Mouse (Mus musculus) CH12.LX (cell line): ENCODE measurements around the gene Abca2. TPM values are rescaled to one million over a fixed set of nuclear protein-coding genes. Genes with fewer than 3 reads are reported as not detected.
A peak's percentile ranks its signal among the peaks of the same experiment; 100 is the strongest.

Source experiments
- DNase-seq: peaks from one replicate; pipeline ENCODE4 v3.0.0-alpha.2; 2013; ENCODE audit errors: extremely low read depth
- H3K27ac ChIP-seq: 2 replicates; pipeline ENCODE4 v1.5.1; 2012; ENCODE audit warnings: low read depth, mild to moderate bottlenecking, control low read depth, moderate library complexity; ENCODE audit not compliant: insufficient read depth
- H3K27me3 ChIP-seq: replicated peaks from 2 replicates; pipeline ENCODE3; 2012; ENCODE audit warnings: inconsistent platforms
- H3K36me3 ChIP-seq, 2 experiments: replicated peaks in 1 of 2; 2 replicates each; pipeline versions ENCODE3 to v1.6.1; 2012; ENCODE audit warnings: inconsistent platforms in 1 of 2, low read length in 1 of 2, mild to moderate bottlenecking in 1 of 2, mixed read lengths in 1 of 2, moderate library complexity in 1 of 2; ENCODE audit not compliant: control insufficient read depth in 1 of 2, insufficient read depth in 1 of 2
- H3K4me1 ChIP-seq, 2 experiments: 2 replicates each; pipeline ENCODE4 v1.6.1; 2012; ENCODE audit warnings: inconsistent platforms in 1 of 2, moderate library complexity in 1 of 2; ENCODE audit not compliant: insufficient read depth in 2 of 2, control insufficient read depth in 1 of 2
- H3K4me2 ChIP-seq: 2 replicates; pipeline ENCODE4 v1.6.1; 2012; ENCODE audit warnings: low read depth, mild to moderate bottlenecking, control low read depth; ENCODE audit not compliant: poor library complexity, insufficient read depth, severe bottlenecking
- H3K4me3 ChIP-seq, 3 experiments: fragments of 150-350 bp in 1 of 3; sonication (generic) in 1 of 3; replicated peaks in 1 of 3; 2 replicates each; pipeline versions ENCODE3 to v1.5.1; 2011 to 2012; ENCODE audit warnings: low read depth in 2 of 3, low read length in 2 of 3, mild to moderate bottlenecking in 2 of 3, moderate library complexity in 2 of 3, control low read depth in 1 of 3, improper control_type of control experiment in 1 of 3, inconsistent platforms in 1 of 3, mixed read lengths in 1 of 3; ENCODE audit not compliant: poor library complexity in 1 of 3
- H3K79me2 ChIP-seq: replicated peaks from 2 replicates; pipeline ENCODE4 v1.6.1; 2012; ENCODE audit warnings: mild to moderate bottlenecking, moderate library complexity; ENCODE audit not compliant: control insufficient read depth, poor library complexity, insufficient read depth, severe bottlenecking; ENCODE audit errors: extremely low read depth
- H3K9ac ChIP-seq: 2 replicates; pipeline ENCODE4 v1.6.1; 2012; ENCODE audit warnings: low read depth, mild to moderate bottlenecking, control low read depth, moderate library complexity; ENCODE audit not compliant: insufficient read depth
- H3K9me3 ChIP-seq: replicated peaks from 2 replicates; pipeline ENCODE3; 2012; ENCODE audit warnings: low read length, inconsistent platforms, mixed read lengths
- CHD1 ChIP-seq: IDR thresholded peaks from 2 replicates; pipeline ENCODE4 v1.6.1; 2012; ENCODE audit warnings: low read depth, low read length, improper control_type of control experiment, inconsistent platforms
- CTCF ChIP-seq, 2 experiments: IDR thresholded peaks in 1 of 2; conservative IDR thresholded peaks in 1 of 2; 2 replicates each; pipeline ENCODE4 v1.5.1; 2011 to 2012; ENCODE audit warnings: low read depth in 2 of 2, low read length in 2 of 2, improper control_type of control experiment in 1 of 2, inconsistent platforms in 1 of 2, mild to moderate bottlenecking in 1 of 2, moderate library complexity in 1 of 2
- IRF4 ChIP-seq: IDR thresholded peaks from 2 replicates; pipeline ENCODE4 v1.6.1; 2014; ENCODE audit warnings: low read depth, mild to moderate bottlenecking, inconsistent platforms, low read length, improper control_type of control experiment
- KAT2A ChIP-seq: IDR thresholded peaks from 2 replicates; pipeline ENCODE4 v1.6.1; 2012; ENCODE audit warnings: low read length, improper control_type of control experiment, inconsistent platforms; ENCODE audit not compliant: insufficient replicate concordance
- MAFK ChIP-seq: IDR thresholded peaks from 2 replicates; pipeline ENCODE4 v1.6.1; 2011; ENCODE audit warnings: low read length, improper control_type of control experiment; ENCODE audit not compliant: insufficient replicate concordance
- MAZ ChIP-seq: IDR thresholded peaks from 2 replicates; pipeline ENCODE4 v1.6.1; 2012; ENCODE audit warnings: low read depth, mild to moderate bottlenecking, inconsistent platforms, low read length, improper control_type of control experiment, moderate library complexity
- MEF2A ChIP-seq: IDR thresholded peaks from 2 replicates; pipeline ENCODE4 v1.6.1; 2014; ENCODE audit warnings: low read depth, mild to moderate bottlenecking, inconsistent platforms, low read length, improper control_type of control experiment, borderline replicate concordance
- MXI1 ChIP-seq: IDR thresholded peaks from 2 replicates; pipeline ENCODE4 v1.6.1; 2011; ENCODE audit warnings: mild to moderate bottlenecking, low read depth, low read length, improper control_type of control experiment
- MYC ChIP-seq: IDR thresholded peaks from 2 replicates; pipeline ENCODE4 v1.6.1; 2011; ENCODE audit warnings: low read depth, mild to moderate bottlenecking, improper control_type of control experiment, low read length
- NELFE ChIP-seq: IDR thresholded peaks from 2 replicates; pipeline ENCODE4 v1.6.1; 2011; ENCODE audit warnings: low read depth, low read length, improper control_type of control experiment
- NRF1 ChIP-seq: IDR thresholded peaks from 2 replicates; pipeline ENCODE4 v1.6.1; 2014; ENCODE audit warnings: low read depth, mild to moderate bottlenecking, inconsistent platforms, low read length, improper control_type of control experiment, moderate library complexity
- PAX5 ChIP-seq: IDR thresholded peaks from 2 replicates; pipeline ENCODE4 v1.6.1; 2012; ENCODE audit warnings: low read length, inconsistent platforms, mixed read lengths
- SMC3 ChIP-seq: IDR thresholded peaks from 2 replicates; pipeline ENCODE4 v1.6.1; 2011; ENCODE audit warnings: low read depth, low read length, improper control_type of control experiment
- TBP ChIP-seq: conservative IDR thresholded peaks from 2 replicates; pipeline ENCODE4 v1.6.1; 2011; ENCODE audit warnings: low read depth, low read length, improper control_type of control experiment
- UBTF ChIP-seq: IDR thresholded peaks from 2 replicates; pipeline ENCODE4 v1.6.1; 2012; ENCODE audit warnings: low read depth, mild to moderate bottlenecking, inconsistent platforms, low read length, improper control_type of control experiment, moderate library complexity
- USF1 ChIP-seq: IDR thresholded peaks from 2 replicates; pipeline ENCODE4 v1.6.1; 2014; ENCODE audit warnings: low read depth, mild to moderate bottlenecking, inconsistent platforms, low read length, improper control_type of control experiment
- ZC3H11A ChIP-seq: IDR thresholded peaks from 2 replicates; pipeline ENCODE4 v1.6.1; 2012; ENCODE audit warnings: low read depth, mild to moderate bottlenecking, inconsistent platforms, low read length, improper control_type of control experiment
- ZNF384 ChIP-seq: IDR thresholded peaks from 2 replicates; pipeline ENCODE4 v1.6.1; 2012; ENCODE audit warnings: low read depth, low read length, improper control_type of control experiment, inconsistent platforms
- dilution Hi-C: fragments of 300-500 bp; cut with MboI; formaldehyde crosslinking; loops from 2 replicates; pipeline ENCODE4 v1.14.3; 2020; ENCODE audit warnings: low sequenced_read_pairs; ENCODE audit not compliant: extremely low pct_unique_long_range_greater_than_20kb, extremely low pct_ligation_motif_present
- in situ Hi-C: fragments of 300-500 bp; cut with MboI; formaldehyde crosslinking; loops from 3 replicates; pipeline ENCODE4 v1.14.3; 2019; ENCODE audit warnings: low sequenced_read_pairs, low pct_ligation_motif_present, low pct_unique_long_range_greater_than_20kb, mixed read lengths
- polyA plus RNA-seq: library from polyadenylated mRNA; unstranded; fragments of >175 nt; gene quantifications from 2 replicates; pipeline ENCODE4 v1.2.1, GENCODE M21; 2012; ENCODE audit warnings: low read depth; ENCODE audit not compliant: insufficient read length
- total RNA-seq, 2 experiments: library from RNA; depleted of rRNA; stranded (reverse); fragments of 300-350 nt in 1 of 2; fragments of >200 nt in 1 of 2; gene quantifications; 2 replicates each; pipeline ENCODE4 v1.2.3; 2012 to 2014

Gene Abca2
- total and polyA plus RNA-seq, 3 experiments = 5.0 to 23.4 (median 13.0) TPM

- TF ChIP-seq ZC3H11A (no peak), UBTF (no peak), ZNF384 (no peak), SMC3 (peak; percentile 66), MYC (0 out of 2 replicates have a peak, but pooled peaks have one; percentile 41), TBP (0 out of 2 replicates have a peak, but pooled peaks have one; percentile 51), CHD1 (no peak), NELFE (peak; percentile 64)
Observed at GRCm38 (mm10) chr2:25426721-25427191, 1.7 kb upstream of the Abca2 start (continued).

- dilution Hi-C loops = no loop called here
- H3K27me3 ChIP-seq = no peaks in the 10 kb centered on the region
Observed at GRCm38 (mm10) chr2:25427256-25427655, 1.2 kb upstream of the Abca2 start.

GRCm38 (mm10) chr2:25429435-25430180 is 1.1 kb downstream of the Abca2 start:
- in situ Hi-C loops = loop anchor here (5.0 to 10.0 kb wide), 2 partner anchors 48 to 125 kb away; partner anchors contain the start of gene Edf1
- Histone ChIP-seq H3K9me3 (peaks cover 3% of the 10 kb centered on the region), H3K27me3 (no peaks in the 10 kb centered on the region), H3K9ac (peak overlapping the region; percentile 67; the same call in 1 of the 2 replicates), H3K79me2 (no peaks in the 10 kb centered on the region), H3K36me3 (peaks cover 4 to 43% of the 10 kb centered on the region in 2 experiments), H3K4me2 (peak overlapping the region; percentile 71), H3K4me1 (peaks cover 27 to 51% of the 10 kb centered on the region in 2 experiments), H3K4me3 (peak overlapping the region in 2 of 3 experiments; percentile 71 to 73), H3K27ac (no peak overlapping the region)
- no peak for TF ChIP-seq KAT2A
- TF ChIP-seq MAFK = no peak
- TF ChIP-seq IRF4 = no peak
- no peak for TF ChIP-seq MEF2A
- no peak for TF ChIP-seq MXI1
- no peak for TF ChIP-seq NRF1
- no peak for TF ChIP-seq ZC3H11A
- TF ChIP-seq PAX5 = no peak
- DNase-seq = no peak
- dilution Hi-C loops = no loop called here

More at GRCm38 (mm10) chr2:25427256-25427655, 1.2 kb upstream of the Abca2 start:
- Histone ChIP-seq H3K9me3 (peaks cover 3% of the 10 kb centered on the region), H3K9ac (no peak overlapping the region), H3K4me2 (no peak overlapping the region), H3K4me3 (no peak overlapping the region), H3K36me3 (peaks cover 0 to 20% of the 10 kb centered on the region in 2 experiments), H3K27ac (no peak overlapping the region), H3K4me1 (peaks cover 36 to 75% of the 10 kb centered on the region in 2 experiments), H3K79me2 (no peaks in the 10 kb centered on the region)
- DNase-seq = no peak
- in situ Hi-C loops = loop anchor here (10.0 kb wide), 1 partner anchor 128 kb away; the partner anchor contains the start of gene Edf1
- TF ChIP-seq PAX5 = no peak
- TF ChIP-seq MXI1 = no peak
- TF ChIP-seq MAZ = no peak
- no peak for TF ChIP-seq MYC
- peak in 1 of 2 experiments; percentile 12; a peak in 1 of 4 replicates for TF ChIP-seq CTCF (conservative IDR thresholded peaks at IDR 0.05 in 1 of 2, IDR thresholded peaks at IDR 0.05 in 1 of 2; ENCODE audit: low read depth in 2 of 2, low read length in 2 of 2)
- TF ChIP-seq USF1 = no peak
